Mouse (Mus musculus) megakaryocyte-erythroid progenitor cell, adult 5-6 weeks (primary cell): ENCODE measurements at regions not wholly inside any gene's neighbourhood (a gene's known extent, or its start where the extent isn't known, plus 50 kb on each side); places are given as distances from the start of the nearest gene placed in this dataset.
A peak's percentile ranks its signal among the peaks of the same experiment; 100 is the strongest.

ENCODE experiments used
- ATAC-seq: replicated peaks from 2 replicates; pipeline ENCODE4 v1.8.0; 2016; ENCODE audit warnings: mild to moderate bottlenecking, inconsistent platforms; ENCODE audit not compliant: severe bottlenecking, poor library complexity, low FRiP score, low TSS enrichment

DNA sequence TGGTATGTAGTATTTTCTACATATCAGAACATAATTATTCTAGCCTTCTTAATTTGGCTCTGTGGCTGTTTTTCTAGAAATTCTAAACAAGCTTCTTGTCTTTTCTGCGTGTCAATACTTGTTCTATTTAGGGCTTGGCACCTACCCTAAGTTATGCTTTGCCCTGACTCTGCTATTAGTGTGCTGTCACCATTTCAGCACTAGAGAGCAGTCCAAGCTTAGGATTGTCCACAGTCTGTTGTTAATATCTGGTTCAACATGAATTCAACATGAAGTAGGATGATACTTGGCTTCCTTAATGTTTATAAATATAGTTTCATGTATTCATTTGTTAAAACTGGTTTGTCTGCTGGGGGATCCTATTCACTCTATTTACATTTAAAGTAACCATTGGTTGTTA lies 61.2 kb downstream of the Maged1 start:
- ATAC-seq = no peak

DNA sequence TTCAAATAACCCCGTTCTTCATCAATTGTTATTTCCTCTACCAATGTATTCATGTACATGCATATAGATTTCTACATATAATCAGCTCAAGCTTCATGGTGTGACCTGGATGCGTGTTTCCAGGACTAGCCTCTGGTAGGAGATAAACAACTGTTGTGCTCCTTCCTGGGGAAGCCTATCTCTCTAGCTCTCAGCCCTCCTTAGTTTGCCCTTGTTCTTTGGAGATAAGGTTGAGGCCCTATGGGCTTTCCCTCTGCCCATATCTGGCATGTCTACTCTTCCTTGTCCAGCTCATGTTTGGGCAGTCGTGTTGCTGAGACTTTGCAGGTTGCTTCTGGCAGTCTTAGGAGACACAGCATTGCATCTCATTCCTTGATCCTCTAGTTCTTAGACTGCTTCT lies 74.3 kb downstream of the Maged1 start:
- ATAC-seq = peak; percentile 98
